Mouse (Mus musculus) cerebellum, adult 2 months (tissue): ENCODE data around the gene Zmynd12. TPM values are rescaled to one million over a fixed set of nuclear protein-coding genes. Genes with fewer than 3 reads are reported as not detected.

Experiments used
- DNase-seq, 2 experiments: peaks; one replicate each; pipeline ENCODE4 v3.0.0; 2021
- H3K27ac ChIP-seq: fragments of 200-500 bp; 2 replicates; pipeline ENCODE4 v1.5.1; 2012; ENCODE audit warnings: low read length, control low read depth, inconsistent platforms; ENCODE audit not compliant: insufficient read depth
- H3K27me3 ChIP-seq: fragments of 200-500 bp; 2 replicates; pipeline ENCODE4 v1.6.1; 2012; ENCODE audit warnings: inconsistent platforms, mild to moderate bottlenecking, low read length, moderate library complexity; ENCODE audit not compliant: control insufficient read depth, insufficient read depth
- H3K4me1 ChIP-seq: fragments of 200-500 bp; 2 replicates; pipeline ENCODE4 v1.6.1; 2011; ENCODE audit warnings: low read length; ENCODE audit not compliant: control insufficient read depth, insufficient read depth
- H3K4me3 ChIP-seq: fragments of 200-500 bp; replicated peaks from 2 replicates; pipeline ENCODE3; 2011; ENCODE audit warnings: mild to moderate bottlenecking, low read depth, low read length, control low read depth; ENCODE audit not compliant: insufficient read depth
- CTCF ChIP-seq: fragments of 200-500 bp; IDR thresholded peaks from 2 replicates; pipeline ENCODE4 v1.5.1; 2011; ENCODE audit warnings: low read depth, mild to moderate bottlenecking, control low read depth, low read length, moderate library complexity, borderline replicate concordance; ENCODE audit not compliant: insufficient read depth
- POLR2A ChIP-seq: fragments of 200-500 bp; IDR thresholded peaks from 2 replicates; pipeline ENCODE4 v1.6.1; 2011; ENCODE audit warnings: low read length, control low read depth, borderline replicate concordance; ENCODE audit not compliant: insufficient read depth
- WGBS: fragments of 180-500 bp; shearing (Covaris S2); methylation state at CpG from one replicate; pipeline ENCODE4 v1.1.7; 2018; 5-methylcytosine and 5-hydroxymethylcytosine counted together
- polyA plus RNA-seq: library from polyadenylated mRNA; depleted of rRNA; stranded (reverse); fragments of >200 nt; gene quantifications from 2 replicates; pipeline ENCODE4 v1.2.3, GENCODE M21; 2012

Zmynd12 gene
- polyA plus RNA-seq, 1 experiment = 0.64 TPM

DNA sequence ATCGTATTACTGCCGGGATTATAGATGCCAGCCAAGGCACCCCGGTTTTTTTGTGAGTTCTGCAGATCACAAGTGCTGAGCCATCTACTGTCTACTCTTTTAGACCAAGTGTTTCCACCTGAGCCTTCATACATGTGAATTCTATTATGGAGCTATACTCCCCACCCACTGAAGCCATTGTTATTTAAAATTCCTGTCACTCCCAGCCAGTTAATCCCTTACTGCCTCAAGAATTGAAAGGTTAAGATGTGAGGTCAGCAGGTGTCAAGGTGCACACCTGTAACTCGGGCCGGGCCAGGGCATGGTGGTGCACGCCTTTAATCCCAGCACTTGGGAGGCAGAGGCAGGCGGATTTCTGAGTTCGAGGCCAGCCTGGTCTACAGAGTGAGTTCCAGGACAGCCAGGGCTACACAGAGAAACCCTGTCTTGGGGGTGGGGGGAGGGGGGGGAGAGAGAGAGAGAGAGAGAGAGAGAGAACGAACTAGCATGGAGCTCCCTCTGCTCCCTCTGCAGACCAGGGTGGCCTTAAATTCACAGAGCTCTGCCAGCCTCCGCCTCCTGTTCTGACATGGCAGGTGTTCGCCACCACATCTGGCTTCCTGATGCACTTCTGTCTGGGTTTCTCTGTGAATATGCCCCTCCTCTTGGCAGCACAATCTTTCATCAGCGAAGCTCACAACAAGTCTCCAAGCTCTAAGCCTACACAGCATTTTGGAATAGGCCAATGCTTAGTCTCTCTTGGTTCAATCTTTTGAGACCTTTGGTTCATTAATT is 10.6 kb upstream of the Zmynd12 start:
- Histone ChIP-seq H3K27me3 (no peaks in the 10 kb centered on the region), H3K4me1 (no peaks in the 10 kb centered on the region), H3K4me3 (no peak overlapping the region), H3K27ac (no peak overlapping the region)
- no peak for DNase-seq
- no peak for TF ChIP-seq CTCF
- TF ChIP-seq POLR2A = no peak
- WGBS = 73% methylated on average over 12 of the region's 12 CpGs

DNA sequence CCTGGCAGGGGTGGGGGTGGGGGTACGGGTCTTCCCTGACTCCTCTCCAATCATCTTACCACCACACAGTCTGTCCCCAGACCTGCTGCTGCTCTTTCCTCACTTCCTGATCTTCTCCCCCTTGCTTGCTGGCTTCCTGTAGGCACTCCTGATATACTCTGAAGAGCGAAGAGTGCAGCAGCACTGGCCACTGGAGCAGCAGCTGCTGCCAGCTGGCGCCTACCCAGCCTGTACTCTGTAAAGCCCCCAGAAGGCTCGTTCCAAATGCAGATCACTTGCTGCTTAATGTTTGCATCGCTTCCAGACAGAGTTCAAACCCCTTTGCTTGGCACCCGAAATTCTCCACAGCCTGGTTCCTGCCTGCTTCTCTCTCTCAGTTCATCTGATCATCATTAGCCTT is 9.8 kb upstream of the Zmynd12 start:
- no peak for DNase-seq
- TF ChIP-seq CTCF (no peak), POLR2A (no peak)
- Histone ChIP-seq H3K4me3 (no peak overlapping the region), H3K4me1 (no peaks in the 10 kb centered on the region), H3K27ac (no peak overlapping the region), H3K27me3 (no peaks in the 10 kb centered on the region)
- WGBS = 39% methylated on average over 6 of the region's 6 CpGs

DNA sequence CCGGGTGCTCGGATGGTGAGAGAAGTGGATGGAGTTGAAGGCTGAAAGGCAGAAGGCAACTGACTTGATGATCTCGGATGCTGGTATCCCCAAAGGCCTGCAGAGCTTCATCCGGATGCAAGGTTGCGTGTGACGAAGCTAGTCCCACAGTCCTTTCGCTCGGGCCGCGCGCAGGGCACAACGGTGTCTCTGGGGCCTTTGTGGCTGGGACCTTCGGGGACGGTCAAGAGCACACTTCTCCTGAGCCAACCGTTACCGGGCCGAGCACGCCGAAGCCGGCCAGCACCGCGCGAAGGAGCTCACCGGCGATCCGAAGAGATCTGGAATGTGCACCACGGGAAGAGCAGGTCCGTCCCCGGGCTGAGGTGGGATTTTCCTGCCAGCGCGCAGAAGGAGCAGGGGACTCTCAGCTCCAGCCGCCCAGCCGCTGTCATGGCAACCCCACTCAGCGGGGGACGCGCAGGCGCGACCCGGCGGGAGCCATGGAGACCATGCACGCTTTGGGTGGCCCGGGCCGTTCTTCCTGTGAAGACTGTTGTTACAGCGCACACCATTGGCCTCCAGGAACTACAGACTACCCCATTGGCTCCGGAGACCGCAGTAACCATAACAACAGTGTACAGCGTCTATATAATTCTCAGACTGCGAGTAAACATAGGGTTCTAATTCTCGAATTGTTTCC is 7.4 kb upstream of the Zmynd12 start, which contains the start of gene Ccdc30:
Gene Ccdc30 (minus strand): TSS at position 450 of the 682 bp plus-strand sequence.
- WGBS = under 1% methylated on average over 49 of the region's 49 CpGs
- Histone ChIP-seq H3K27ac (no peak within 1 kb of the TSS), H3K4me1 (no peaks in the 10 kb centered on the region), H3K27me3 (no peaks in the 10 kb centered on the region), H3K4me3 (peak within 1 kb of the TSS; percentile 91)
- TF ChIP-seq POLR2A = 0 out of 2 replicates have a peak, but pooled peaks have one; percentile 18
- TF ChIP-seq CTCF = no peak
- DNase-seq = peak; percentile 91 to 92

DNA sequence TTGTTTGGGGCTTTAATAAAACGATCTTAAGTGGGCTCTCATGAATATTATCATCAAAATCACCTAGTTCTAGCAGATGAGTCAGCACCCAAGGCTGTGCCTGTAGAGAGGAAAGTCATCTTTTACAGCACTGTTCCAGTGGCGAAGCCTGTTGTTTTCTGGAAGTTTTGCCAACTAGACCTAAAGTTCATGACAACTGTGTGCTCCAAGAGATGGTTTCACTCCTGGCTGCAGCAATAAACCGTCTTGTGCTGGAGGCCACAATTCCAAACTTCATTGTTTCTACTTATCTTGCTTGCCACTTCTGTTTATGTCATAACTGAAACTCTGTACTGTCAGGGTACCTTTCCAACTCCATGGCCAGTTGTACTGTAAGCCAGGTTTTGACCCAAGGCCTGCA is 5.3 kb upstream of the Zmynd12 start:
- 71% methylated on average over 3 of the region's 3 CpGs for WGBS
- no peak overlapping the region for H3K27ac ChIP-seq
- no peaks in the 10 kb centered on the region for H3K4me1 ChIP-seq
- DNase-seq = no peak
- H3K27me3 ChIP-seq = no peaks in the 10 kb centered on the region
- H3K4me3 ChIP-seq = no peak overlapping the region
- no peak for TF ChIP-seq CTCF
- no peak for TF ChIP-seq POLR2A

DNA sequence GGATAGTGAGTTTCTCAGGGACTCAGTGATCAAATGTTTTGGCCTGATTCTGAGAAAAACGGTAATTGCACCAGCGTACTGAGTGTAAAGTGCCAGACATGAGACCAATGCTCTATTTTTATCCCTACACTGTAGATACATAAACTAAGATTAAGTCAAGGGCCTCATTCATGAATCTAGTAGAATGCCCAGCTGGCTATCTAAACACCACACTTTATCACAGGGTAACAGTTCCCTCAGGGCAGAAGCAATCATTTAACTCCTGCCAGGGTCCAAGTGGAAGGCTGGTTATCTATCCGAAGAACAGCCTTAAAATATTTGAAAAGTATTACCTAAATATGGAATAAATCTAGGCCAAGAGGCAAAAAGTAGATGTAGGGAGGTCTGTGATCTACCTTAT is 4.7 kb upstream of the Zmynd12 start:
- Histone ChIP-seq H3K4me3 (no peak overlapping the region), H3K4me1 (no peaks in the 10 kb centered on the region), H3K27ac (no peak overlapping the region), H3K27me3 (no peaks in the 10 kb centered on the region)
- TF ChIP-seq POLR2A (no peak), CTCF (no peak)
- 86% methylated on average over 3 of the region's 3 CpGs for WGBS
- no peak for DNase-seq

DNA sequence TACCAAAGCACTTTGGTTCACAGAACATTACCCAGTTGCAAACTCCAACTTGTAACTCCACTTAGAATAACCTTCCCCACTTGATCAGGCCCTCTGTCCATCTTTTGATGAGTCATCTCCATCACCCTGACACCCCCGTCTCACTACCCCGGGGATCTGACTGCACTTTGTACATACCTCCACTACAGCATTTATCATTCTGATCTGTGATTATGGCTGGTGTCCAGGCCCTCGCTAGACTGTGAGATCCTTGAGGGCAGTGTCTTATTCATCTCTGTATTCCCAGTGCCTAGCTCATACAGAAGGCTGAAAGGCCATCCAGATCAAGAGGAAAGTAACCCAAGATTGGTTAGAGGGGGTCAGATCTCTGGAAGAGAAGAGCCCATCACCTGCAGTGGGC is 1.4 kb upstream of the Zmynd12 start:
- Histone ChIP-seq H3K4me3 (no peak overlapping the region), H3K27ac (peak overlapping the region; percentile 84; the same call in 1 of the 2 replicates), H3K4me1 (no peaks in the 10 kb centered on the region; the same call in 1 of the 2 replicates), H3K27me3 (no peaks in the 10 kb centered on the region)
- WGBS = 38% methylated on average over 3 of the region's 3 CpGs
- no peak for DNase-seq
- TF ChIP-seq POLR2A (no peak), CTCF (no peak)

DNA sequence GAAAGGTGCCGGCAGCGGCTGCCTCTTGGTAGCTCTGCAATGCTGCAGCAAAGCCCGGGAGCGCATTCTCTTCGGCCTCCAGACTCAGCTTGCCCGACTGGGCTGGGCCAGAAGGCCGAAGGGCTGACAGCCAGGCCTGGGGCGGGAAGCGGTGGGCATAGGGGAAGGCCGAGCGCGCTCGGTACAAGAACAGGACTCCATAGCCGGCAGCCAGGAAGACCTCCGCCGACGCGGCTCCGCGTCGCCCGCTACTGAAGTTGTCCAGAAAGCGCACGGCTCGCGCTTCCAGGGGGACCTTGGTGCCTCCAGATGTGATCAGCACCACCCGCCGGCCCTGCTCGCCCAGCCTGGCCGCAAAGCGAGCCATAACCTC is 707 bp upstream of the Zmynd12 start:
- peak overlapping the region; percentile 84 for H3K27ac ChIP-seq
- TF ChIP-seq POLR2A = no peak
- no peak for TF ChIP-seq CTCF
- H3K4me3 ChIP-seq = peak overlapping the region; percentile 90
- under 1% methylated on average over 31 of the region's 31 CpGs for WGBS
- DNase-seq = no peak
- H3K27me3 ChIP-seq = no peaks in the 10 kb centered on the region
- no peaks in the 10 kb centered on the region; the same call in 1 of the 2 replicates for H3K4me1 ChIP-seq
